Mouse (Mus musculus): ENCODE results near the gene Rasgrf1. TPM values are rescaled to one million over a fixed set of nuclear protein-coding genes. Genes with fewer than 3 reads are reported as not detected.
A peak's percentile ranks its signal among the peaks of the same experiment; 100 is the strongest.

Gene Rasgrf1
- polyA plus RNA-seq, 1 experiment, result 124 TPM

GRCm38 (mm10) chr9:89954860-89955479 lies 45.3 kb downstream of the Rasgrf1 start:
- H3K4me3 ChIP-seq (ENCODE audit: insufficient read depth, low read length), result no peak overlapping the region
- no peak overlapping the region for H3K27ac ChIP-seq (ENCODE audit: insufficient read depth, low read length)
- TF ChIP-seq POLR2A (IDR thresholded peaks at IDR 0.05; ENCODE audit: extremely low read depth, insufficient read depth, low read length), result no peak
- TF ChIP-seq CTCF (IDR thresholded peaks at IDR 0.05; ENCODE audit: extremely low read depth, insufficient read depth, low read length), result no peak
- H3K4me1 ChIP-seq (ENCODE audit: control insufficient read depth, insufficient read depth, low read length), result no peaks in the 10 kb centered on the region

GRCm38 (mm10) chr9:89958959-89959358 lies 49.3 kb downstream of the Rasgrf1 start:
- no peaks in the 10 kb centered on the region for H3K4me1 ChIP-seq (ENCODE audit: control insufficient read depth, insufficient read depth, low read length)
- no peak overlapping the region for H3K27ac ChIP-seq (ENCODE audit: insufficient read depth, low read length)
- no peak overlapping the region for H3K4me3 ChIP-seq (ENCODE audit: insufficient read depth, low read length)
- TF ChIP-seq CTCF (IDR thresholded peaks at IDR 0.05; ENCODE audit: extremely low read depth, insufficient read depth, low read length) (no peak), POLR2A (IDR thresholded peaks at IDR 0.05; ENCODE audit: extremely low read depth, insufficient read depth, low read length) (no peak)

DNA sequence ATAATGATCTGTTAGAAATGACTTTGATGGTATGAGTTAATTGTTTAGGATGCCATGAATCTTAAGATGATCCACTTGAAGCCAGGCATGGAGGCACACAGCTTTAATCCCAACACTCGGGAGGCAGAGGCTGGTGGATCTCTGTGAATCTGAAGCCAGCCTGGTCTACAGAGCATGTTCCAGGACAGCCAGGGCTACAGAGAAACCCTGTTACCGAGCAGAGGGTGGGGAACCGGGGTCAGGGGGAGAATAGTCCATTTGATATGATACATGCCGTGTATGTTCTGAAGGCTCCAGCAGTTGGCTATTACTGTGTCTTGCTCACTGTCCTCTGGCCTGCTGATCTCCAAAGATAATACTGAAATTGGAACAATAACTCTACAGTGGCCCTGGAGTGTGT lies 54.4 kb downstream of the Rasgrf1 start:
- TF ChIP-seq POLR2A (IDR thresholded peaks at IDR 0.05; ENCODE audit: extremely low read depth, insufficient read depth, low read length), result no peak
- TF ChIP-seq CTCF (IDR thresholded peaks at IDR 0.05; ENCODE audit: extremely low read depth, insufficient read depth, low read length), result no peak
- no peak overlapping the region for H3K4me3 ChIP-seq (ENCODE audit: insufficient read depth, low read length)
- H3K27ac ChIP-seq (ENCODE audit: insufficient read depth, low read length), result no peak overlapping the region
- H3K4me1 ChIP-seq (ENCODE audit: control insufficient read depth, insufficient read depth, low read length), result no peaks in the 10 kb centered on the region

DNA sequence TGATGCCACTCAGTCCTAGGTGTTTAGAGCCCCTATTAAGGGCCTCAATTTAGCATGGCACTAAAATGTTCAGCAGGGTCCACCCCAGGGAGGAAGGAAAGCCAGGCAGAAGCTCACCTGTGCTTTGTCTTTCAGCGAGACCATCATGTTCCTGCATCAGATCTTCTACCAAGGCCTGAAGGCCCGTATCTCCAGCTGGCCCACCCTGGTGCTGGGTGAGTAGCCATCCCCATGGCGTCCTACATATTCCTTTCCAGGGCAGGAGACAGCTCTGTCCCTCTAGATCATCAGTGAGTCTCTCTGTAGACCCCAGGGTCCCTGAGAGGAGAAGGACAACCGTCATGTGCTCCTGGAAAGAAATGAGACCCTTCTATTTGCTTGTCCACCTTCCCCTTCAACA lies 58.0 kb downstream of the Rasgrf1 start:
- Histone ChIP-seq H3K27ac (ENCODE audit: insufficient read depth, low read length) (no peak overlapping the region), H3K4me1 (ENCODE audit: control insufficient read depth, insufficient read depth, low read length) (no peaks in the 10 kb centered on the region), H3K4me3 (ENCODE audit: insufficient read depth, low read length) (no peak overlapping the region)
- TF ChIP-seq POLR2A (IDR thresholded peaks at IDR 0.05; ENCODE audit: extremely low read depth, insufficient read depth, low read length) (no peak), CTCF (IDR thresholded peaks at IDR 0.05; ENCODE audit: extremely low read depth, insufficient read depth, low read length) (no peak)

DNA sequence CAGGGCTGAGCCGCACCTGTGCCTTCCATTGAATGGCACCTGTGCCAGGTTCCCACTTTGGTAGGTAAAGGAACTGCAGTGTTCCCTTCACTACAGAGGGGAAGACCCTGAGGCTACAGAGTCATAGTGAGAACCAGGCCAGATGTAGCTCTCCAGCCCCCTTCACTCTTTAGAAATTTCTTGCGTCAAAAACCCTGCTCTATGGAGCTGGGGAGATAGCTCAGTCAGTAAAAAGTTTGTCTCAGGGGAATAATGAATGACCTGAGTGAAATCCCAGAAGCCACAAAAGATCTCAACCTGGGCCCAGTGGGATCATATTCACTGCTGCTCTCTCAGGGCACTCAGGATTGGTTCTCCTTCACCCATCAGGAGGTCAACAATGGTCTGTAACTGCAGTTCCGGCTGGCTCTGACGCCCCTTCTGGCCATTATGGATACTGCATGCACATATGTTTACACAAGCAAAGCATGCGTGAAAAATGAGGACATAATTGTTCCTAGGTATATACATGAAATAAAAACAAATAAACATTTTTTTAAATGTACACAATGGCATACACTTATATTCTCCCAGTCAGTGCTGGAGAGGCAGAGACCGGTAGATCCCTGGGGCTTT lies 59.2 kb downstream of the Rasgrf1 start:
- Histone ChIP-seq H3K4me3 (ENCODE audit: insufficient read depth, low read length) (no peak overlapping the region), H3K4me1 (ENCODE audit: control insufficient read depth, insufficient read depth, low read length) (no peaks in the 10 kb centered on the region; the same call in 1 of the 2 replicates), H3K27ac (ENCODE audit: insufficient read depth, low read length) (no peak overlapping the region)
- peak; percentile 26 for TF ChIP-seq CTCF (IDR thresholded peaks at IDR 0.05; ENCODE audit: extremely low read depth, insufficient read depth, low read length)
- no peak for TF ChIP-seq POLR2A (IDR thresholded peaks at IDR 0.05; ENCODE audit: extremely low read depth, insufficient read depth, low read length)

DNA sequence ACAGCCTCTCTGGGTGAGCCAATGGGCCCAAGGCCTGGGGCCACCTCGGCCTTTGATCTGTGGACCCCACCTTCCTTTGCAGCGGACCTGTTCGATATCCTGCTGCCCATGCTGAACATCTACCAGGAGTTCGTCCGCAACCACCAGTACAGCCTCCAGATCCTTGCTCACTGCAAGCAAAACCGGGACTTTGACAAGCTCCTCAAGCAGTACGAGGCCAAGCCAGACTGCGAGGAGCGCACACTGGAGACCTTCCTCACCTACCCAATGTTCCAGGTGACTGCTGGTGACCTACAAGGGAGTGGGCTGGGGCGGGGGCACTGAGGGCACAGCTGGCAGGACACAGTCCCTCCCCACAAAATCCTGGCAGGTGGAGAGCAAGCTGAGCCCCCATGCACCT lies 60.6 kb downstream of the Rasgrf1 start:
- no peak overlapping the region for H3K27ac ChIP-seq (ENCODE audit: insufficient read depth, low read length)
- no peak for TF ChIP-seq CTCF (IDR thresholded peaks at IDR 0.05; ENCODE audit: extremely low read depth, insufficient read depth, low read length)
- no peak for TF ChIP-seq POLR2A (IDR thresholded peaks at IDR 0.05; ENCODE audit: extremely low read depth, insufficient read depth, low read length)
- peaks cover 2% of the 10 kb centered on the region; the same call in 1 of the 2 replicates for H3K4me1 ChIP-seq (ENCODE audit: control insufficient read depth, insufficient read depth, low read length)
- H3K4me3 ChIP-seq (ENCODE audit: insufficient read depth, low read length), result no peak overlapping the region

DNA sequence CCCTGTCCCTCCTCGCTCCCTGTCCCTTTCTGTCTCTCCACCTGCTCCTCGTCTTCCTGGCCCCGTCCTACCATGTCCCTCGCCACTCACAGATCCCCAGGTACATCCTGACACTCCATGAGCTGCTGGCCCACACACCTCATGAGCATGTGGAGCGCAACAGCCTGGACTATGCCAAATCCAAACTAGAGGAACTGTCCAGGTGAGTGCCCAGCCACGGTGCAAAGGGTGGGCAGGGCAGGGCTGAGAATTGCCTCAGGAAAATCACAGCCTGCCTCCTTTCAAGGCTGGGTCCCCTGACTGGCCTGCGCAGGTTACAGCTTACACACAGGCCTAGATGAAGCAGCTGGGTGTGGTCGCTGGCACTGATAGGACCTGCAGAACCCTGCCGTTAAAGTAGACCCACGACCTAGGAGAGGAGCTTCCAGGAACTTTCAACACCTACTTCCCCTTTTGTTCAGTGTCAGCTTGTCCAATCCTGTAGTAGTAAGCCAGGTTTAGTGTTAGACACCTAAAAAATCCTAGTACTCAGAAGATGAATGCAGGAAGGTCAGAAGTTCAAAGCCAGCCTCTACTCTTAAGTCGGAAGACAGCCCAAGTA lies 61.3 kb downstream of the Rasgrf1 start:
- H3K4me3 ChIP-seq (ENCODE audit: insufficient read depth, low read length), result no peak overlapping the region
- no peak overlapping the region for H3K27ac ChIP-seq (ENCODE audit: insufficient read depth, low read length)
- peaks cover 2% of the 10 kb centered on the region; the same call in 1 of the 2 replicates for H3K4me1 ChIP-seq (ENCODE audit: control insufficient read depth, insufficient read depth, low read length)
- no peak for TF ChIP-seq POLR2A (IDR thresholded peaks at IDR 0.05; ENCODE audit: extremely low read depth, insufficient read depth, low read length)
- no peak for TF ChIP-seq CTCF (IDR thresholded peaks at IDR 0.05; ENCODE audit: extremely low read depth, insufficient read depth, low read length)

DNA sequence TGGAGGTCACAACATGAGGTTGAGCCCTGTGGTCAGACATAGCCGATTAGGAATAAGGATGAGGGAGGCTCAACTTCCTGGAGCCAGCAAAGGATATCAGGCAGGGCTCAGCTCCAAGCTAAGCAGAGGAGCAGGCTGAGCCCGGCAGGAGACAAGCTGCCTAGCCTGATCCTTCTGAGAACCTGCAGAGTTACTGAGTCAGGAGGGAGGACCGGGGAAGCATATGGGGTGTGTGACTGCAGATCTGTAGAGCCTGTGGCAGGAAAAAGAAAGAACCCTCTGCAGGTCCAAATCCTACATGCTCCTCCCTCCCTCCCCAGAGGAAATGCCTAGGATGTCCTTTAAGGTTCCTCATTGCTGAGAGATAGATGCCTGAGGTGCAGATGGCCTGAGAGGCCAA lies 62.6 kb downstream of the Rasgrf1 start:
- H3K4me1 ChIP-seq (ENCODE audit: control insufficient read depth, insufficient read depth, low read length), result peaks cover 2% of the 10 kb centered on the region; the same call in 1 of the 2 replicates
- H3K27ac ChIP-seq (ENCODE audit: insufficient read depth, low read length), result no peak overlapping the region

GRCm38 (mm10) chr9:89973856-89974255 lies 64.1 kb downstream of the Rasgrf1 start:
- Histone ChIP-seq H3K27ac (ENCODE audit: insufficient read depth, low read length) (no peak overlapping the region; the same call in 1 of the 2 replicates), H3K4me1 (ENCODE audit: control insufficient read depth, insufficient read depth, low read length) (peaks cover 2% of the 10 kb centered on the region; the same call in 1 of the 2 replicates), H3K4me3 (ENCODE audit: insufficient read depth, low read length) (no peak overlapping the region)
- no peak for TF ChIP-seq POLR2A (IDR thresholded peaks at IDR 0.05; ENCODE audit: extremely low read depth, insufficient read depth, low read length)
- no peak for TF ChIP-seq CTCF (IDR thresholded peaks at IDR 0.05; ENCODE audit: extremely low read depth, insufficient read depth, low read length)

More for the DNA sequence above, 62.6 kb downstream of the Rasgrf1 start:
- no peak overlapping the region for H3K4me3 ChIP-seq (ENCODE audit: insufficient read depth, low read length)
- TF ChIP-seq POLR2A (IDR thresholded peaks at IDR 0.05; ENCODE audit: extremely low read depth, insufficient read depth, low read length) (no peak), CTCF (IDR thresholded peaks at IDR 0.05; ENCODE audit: extremely low read depth, insufficient read depth, low read length) (no peak)

Measured in cortical plate, adult 2 months (tissue).